Mouse (Mus musculus): ENCODE data around the gene Adk.

GRCm38 (mm10) chr14:21308349-21308936 lies 256.1 kb downstream of the Adk start:
- TF ChIP-seq CTCF (IDR thresholded peaks at IDR 0.05; ENCODE audit: control insufficient read depth, insufficient read depth, low read length) (no peak), POLR2A (IDR thresholded peaks at IDR 0.05; ENCODE audit: borderline replicate concordance, control insufficient read depth, low read depth, low read length) (no peak)
